Mouse (Mus musculus) c-Kit-positive CD71-positive TER-119-negative erythroid progenitor cells, embryonic 14.5 days (primary cell): ENCODE measurements around the gene Slc13a4.

Experiments
- DNase-seq: peaks from one replicate; pipeline ENCODE4 v3.0.0-alpha.2; 2013; ENCODE audit warnings: low read depth

Gene Slc13a4

DNA sequence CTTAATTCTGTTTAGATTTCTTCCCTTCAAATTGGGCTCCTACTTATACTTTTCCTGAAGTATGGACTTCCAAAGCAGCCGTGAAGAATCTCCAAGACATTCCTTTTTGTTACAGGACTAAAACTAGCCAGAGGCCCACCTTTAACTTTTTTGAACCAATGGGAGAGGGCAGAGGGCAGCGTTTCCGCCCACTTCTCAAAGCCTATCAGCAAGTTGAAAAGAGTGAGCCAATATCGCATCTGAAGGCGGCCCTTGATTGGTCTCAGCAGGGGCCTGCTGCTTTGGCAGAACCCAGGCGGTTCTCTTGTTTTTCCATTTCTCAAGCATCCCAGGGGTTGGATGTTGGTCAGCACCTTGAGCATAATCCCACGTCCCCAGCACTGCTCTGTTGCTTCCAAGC, at the start of gene Slc13a4:
Gene Slc13a4, minus strand, starts transcription at position 95 of the 400 bp plus-strand sequence.
- no peak for DNase-seq

DNA sequence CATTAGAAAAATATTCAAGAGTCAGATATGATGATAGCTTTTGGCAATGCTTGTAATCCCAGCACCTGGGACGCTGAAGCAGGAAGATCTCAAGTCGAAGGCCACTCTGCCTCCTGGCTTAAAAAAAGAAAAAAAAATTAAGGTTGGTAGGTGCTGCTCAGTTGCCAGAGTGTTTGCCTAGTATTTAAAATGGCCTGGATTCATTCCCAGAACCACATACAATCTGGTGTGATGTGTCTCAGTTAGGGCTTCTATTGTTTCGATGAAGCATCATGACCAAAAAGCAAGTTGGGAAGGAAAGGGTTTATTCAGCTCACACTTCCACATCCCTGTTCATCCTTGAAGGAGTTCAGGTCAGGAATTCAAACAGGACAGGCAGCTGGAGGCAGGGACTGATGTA, 47.4 kb upstream of the Slc13a4 start:
- no peak for DNase-seq

DNA sequence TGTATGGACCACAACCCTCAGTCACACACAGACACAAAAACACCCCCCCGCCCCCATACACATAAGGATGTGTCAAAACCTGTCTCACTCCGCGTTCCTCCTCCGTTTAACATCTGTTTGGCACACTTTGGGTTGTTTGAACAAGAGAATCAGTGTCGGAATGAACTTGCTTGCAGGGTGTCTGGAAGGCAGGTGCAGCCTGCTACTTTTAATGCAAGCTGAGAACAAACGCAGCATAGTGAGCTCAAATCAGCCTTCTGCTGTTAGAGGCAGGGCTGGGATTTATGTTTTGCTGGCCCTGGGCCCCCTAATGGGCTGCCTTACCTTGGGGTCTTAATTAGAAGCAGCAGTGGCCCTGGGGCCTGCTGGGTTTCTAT, 46.7 kb upstream of the Slc13a4 start:
- DNase-seq: no peak

DNA sequence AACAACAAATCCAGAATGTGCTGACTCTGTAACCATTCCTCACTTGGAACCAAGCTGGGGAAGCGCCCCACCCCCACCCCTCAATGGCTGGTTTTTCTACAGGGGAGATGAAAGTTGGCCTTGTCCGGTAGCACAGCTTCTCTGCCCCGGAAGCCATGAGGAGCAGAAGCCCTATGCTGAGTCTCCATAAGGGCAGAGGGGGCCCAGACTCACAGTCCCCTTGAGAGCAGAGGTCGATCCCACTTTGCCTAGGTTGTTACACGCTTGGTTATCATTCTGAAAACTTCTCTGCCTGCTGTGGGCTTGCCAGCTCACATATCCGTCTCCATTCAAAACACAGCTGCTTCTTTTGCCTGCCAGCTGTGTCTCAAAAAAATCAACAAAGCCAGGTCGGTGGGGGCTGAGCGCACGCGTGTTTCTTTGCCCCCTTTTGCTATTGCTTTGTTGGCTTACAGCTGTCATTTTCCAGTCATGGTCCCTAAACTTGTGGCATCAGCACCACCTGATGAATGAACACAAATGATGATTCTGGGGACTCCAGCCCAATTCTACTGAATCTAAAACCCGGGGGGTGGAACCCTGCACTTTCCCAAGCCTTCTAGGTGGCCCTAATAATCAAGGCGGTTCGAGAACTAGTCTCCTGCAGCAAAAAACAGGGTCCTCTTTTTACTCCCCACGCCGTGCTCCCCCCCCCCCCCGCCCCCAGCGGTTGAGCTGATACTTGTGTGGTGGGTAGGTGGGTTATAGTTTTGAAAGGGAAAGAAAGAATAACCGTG, 46.1 kb upstream of the Slc13a4 start:
- no peak for DNase-seq

DNA sequence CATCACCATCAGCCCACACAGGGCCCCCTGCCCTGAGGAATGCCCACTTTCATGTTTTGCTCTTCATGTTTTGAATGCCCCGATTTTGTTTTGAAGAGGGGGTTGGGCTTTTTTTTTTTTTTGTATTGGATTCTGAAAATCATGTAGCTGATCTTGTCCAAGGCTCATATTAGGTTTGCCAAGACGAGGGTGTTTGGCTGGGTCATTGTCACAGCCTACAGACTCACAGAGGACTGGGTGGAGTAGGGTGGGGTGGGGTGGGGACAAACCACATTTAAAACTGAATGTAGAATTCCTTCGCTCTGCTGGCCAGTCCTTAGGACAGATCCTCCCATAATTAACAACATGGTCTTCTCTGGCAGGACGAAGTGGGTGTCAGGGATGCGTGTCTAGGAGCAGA, 45.5 kb upstream of the Slc13a4 start:
- no peak for DNase-seq

DNA sequence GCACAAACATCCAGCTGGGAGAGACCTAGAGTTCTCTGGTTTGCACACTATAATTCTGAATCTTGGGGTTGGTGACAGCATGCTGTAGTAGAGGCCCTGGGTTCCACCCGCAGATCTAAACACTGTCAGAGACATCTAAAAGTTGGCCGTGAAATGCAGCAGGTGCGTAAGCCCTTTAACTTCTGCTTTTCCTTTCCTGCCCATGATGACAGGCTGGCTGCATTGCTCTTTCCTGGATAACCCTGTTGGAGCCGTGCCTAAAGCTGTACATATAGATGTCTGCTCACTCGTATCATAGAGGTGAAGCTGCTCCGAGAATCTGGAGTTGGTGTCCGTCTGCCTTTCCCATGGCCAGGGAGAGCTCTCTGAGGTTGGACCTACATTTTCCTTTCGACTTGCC, 44.9 kb upstream of the Slc13a4 start:
- no peak for DNase-seq

DNA sequence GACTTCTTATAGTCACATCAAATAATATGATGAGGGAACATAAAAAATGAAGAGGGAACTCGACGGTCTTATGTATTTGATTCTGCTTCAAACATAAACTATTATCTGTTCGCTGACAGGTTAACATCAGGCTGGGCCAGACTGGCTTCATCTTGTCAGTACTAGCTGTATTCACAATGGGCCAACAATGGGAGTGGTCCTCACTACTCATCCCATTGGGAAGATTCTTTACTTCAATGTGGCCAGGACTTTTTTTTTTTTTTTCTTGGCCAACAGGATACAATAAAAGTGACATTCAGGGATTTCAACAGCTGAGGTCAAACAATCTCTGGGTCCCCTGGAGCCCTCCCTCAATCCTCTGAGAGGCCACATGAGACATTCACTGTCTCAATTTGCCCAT, 43.9 kb upstream of the Slc13a4 start:
- DNase-seq: no peak

DNA sequence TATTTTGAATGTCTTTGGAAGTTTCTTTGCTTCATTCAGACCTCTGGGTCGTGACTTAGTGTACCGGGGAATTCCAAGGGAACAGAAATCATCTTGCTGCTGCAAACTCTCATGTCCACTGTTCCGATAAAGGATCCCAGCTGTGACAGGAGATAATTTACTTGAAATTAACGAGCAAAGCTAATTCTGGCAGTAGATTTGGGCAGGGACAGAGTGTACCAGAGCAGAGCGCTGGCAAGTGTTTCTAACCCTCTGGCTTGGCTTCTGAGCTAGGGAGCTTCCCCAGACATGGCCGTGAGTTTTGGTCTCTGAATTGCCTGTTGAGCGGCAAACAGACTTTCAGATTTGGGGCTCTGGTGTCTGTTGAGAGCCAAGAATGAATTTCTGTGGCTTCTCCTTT, 41.9 kb upstream of the Slc13a4 start:
- no peak for DNase-seq

DNA sequence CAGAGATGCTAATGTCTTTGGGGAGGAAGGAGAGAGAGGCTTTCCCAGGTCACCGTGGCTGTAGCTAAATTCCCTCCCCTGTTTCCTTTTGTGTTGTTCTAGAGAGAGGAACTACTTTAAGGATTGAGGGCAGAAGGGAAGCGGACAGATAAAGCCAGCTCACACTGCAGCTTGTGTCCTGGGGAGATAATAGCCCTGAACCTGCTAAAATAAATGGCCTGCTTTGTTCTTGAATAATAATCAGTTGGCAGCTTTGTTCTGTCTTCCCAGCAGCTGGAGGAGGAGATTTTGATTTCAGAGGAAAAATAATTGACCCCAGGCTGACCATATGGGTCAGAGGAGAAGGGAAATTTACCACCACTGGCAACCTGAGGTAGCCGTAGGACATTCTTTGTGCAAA, 30.7 kb upstream of the Slc13a4 start:
- DNase-seq: no peak

DNA sequence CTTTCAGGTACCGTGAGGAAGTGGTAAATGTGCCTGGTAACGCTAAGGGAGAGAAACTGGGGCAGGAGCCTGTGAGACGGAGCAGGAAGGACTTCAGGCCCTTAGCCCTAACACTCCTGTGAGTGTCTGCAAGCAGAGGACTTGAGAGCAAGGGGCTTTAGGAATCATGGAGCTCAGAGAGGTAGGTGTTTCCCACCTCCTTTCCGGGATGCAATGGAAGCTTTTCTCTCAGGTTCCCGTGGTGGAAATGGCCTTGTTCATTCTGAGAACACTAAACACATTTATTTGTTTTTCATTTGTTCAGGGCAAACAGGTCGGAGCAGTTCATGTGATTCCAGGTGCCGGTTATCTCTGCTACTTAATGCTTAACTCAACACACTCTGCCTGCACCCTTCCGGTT, 29.9 kb upstream of the Slc13a4 start:
- no peak for DNase-seq

DNA sequence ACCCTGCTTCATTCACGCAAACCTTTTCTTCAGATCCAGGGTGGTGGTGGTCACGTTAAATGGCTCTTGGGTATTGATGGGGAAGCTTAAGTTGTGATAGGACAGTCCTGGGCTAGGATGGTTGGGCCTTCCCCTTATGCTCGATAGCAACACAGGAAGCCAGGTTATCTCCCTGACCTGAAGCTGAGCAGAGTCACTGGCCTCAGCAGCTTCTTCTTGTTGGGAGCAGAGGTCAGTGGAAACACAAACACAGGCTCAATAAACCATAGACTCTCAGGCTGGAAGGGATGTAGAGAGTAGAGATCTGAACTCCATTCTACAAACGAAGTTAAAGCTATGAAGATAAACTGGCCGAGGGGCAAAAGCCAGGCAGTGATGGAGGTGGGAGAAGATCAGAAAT, 27.5 kb upstream of the Slc13a4 start:
- DNase-seq: no peak

DNA sequence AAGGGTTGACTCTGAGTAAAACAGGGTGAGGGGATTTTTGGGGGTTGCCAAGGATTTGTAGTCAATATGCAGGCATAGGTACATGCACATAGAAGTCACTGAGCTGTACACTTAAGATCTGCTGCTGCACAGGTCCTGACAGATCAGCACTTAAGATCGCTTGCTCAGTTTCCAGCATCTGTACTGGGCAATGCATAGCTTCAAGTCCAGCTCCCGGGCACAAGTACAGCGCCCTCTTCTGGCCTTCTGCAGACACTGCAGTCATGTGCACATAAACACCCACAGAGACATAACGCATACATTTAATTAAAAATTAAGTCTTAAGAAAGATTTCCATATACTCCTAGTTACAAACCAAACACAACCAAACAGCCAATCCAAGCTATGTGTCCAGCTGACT, 26.3 kb upstream of the Slc13a4 start:
- DNase-seq: no peak

DNA sequence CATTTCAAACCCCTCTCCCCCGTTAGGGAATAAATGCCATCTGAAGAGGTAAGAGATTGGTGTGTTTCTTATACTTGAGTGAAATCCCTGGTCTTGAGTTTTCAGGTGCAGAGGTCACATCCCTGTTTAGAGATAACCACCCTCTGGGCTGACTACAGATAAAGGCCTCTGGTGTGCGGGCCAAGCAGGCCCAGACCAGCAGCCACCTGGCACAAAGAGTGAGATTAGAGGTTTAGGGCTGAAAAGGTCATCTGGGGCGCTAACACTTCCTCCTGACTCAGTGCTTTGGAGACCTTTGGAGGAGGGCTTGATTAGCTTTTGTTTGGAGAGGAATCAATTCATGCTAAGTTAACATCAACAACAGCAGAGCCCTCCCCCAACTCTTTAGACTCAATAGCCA, 25.7 kb upstream of the Slc13a4 start:
- no peak for DNase-seq

DNA sequence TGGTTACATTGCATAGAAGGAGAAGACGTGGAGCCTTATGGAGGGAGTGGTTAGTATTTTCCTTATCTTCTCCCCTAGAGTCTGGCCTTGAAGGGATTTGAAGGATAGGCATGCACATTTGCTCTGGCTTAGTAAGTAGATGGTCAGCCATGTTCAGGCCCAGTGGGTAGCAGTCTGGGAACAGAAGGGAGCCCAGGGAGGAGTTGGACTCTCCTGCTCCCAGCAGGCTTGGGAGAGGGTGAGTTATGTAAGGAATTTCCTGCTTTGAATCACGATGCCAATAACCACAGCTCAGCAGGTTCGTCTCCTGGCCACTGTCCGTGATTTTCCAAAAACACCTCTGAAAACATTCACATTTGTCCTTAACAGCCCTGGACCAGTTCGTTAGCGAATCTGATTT, 22.9 kb upstream of the Slc13a4 start:
- DNase-seq: no peak

DNA sequence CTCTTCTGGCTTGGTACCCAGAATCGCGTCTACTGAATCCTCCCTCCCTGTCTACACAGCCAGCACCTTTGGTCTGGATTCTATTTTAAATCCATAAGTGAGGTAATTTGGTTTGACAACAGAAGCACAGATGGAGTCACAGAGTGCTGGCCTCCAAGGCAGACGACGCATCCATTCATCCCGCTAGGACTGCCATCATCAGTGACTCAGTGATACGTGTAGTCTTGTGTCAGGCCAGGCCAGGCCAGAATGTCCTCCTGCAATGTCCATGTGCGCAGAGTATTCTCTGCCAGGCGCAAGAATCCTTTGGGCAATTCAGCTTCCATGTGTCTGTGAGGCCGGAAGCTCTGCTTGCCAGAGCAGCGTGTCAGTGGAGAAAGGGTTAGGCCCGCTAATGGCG, 22.0 kb upstream of the Slc13a4 start:
- no peak for DNase-seq

DNA sequence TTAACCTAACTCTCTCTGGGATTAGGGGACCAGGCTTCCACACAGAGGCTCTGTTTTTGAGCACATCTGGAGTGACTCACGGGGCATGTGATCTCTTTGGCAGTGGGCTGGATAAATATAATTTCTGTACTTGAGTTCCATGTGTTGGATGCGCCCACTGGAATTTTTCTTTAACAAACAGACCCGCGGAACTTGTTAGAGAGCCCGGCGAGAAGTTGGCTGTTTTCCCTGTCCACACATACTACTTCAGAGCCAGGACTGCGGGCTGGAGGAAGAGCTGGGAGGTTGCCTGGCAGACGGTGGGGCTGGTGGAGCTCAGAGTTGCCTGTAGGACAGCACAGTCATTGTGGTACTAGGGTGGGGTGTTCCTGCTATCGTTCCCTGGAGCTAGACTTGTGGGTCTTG, 18.2 kb upstream of the Slc13a4 start, which contains the start of gene Fam180a:
Gene Fam180a, minus strand, starts transcription at position 31 of the 405 bp plus-strand sequence.
- no peak for DNase-seq

DNA sequence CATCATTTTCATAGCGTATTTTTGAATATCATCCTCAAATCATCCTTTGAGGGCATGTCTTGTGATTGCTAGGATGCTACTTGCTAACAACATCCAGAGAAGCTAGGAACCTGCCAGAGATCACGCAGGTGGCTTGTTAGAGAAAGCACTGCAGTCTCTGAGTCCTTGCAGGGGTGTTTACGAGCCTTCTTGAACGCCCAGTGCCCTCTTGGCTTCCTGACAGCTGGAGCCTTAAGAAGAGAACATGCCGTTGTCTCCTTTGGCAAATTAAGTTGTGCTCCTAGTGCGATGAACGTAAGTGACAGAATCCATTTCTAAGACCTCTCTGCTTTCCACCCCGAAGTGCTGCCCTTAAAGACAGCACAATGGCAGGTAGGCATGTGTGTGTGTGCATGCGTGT, 16.4 kb upstream of the Slc13a4 start:
- no peak for DNase-seq

DNA sequence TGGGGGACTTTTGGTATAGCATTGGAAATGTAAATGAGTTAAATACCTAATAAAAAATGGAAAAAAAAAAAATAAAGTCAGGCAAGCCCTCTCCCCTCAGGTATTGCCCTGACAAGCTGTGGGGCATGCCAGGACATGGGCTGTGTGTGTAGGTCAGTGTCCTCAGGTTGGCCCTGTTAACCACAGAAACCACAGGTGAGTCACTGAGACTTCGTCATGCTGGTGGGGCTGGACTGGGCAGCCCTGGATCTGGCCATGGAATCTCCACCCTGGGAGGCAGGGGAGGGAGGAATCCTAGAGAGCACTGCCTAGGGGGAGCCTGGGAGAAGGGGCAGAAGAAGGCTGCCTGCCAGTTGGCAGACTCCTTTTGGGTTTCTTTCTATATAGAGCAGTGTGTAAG, 15.1 kb upstream of the Slc13a4 start:
- no peak for DNase-seq

DNA sequence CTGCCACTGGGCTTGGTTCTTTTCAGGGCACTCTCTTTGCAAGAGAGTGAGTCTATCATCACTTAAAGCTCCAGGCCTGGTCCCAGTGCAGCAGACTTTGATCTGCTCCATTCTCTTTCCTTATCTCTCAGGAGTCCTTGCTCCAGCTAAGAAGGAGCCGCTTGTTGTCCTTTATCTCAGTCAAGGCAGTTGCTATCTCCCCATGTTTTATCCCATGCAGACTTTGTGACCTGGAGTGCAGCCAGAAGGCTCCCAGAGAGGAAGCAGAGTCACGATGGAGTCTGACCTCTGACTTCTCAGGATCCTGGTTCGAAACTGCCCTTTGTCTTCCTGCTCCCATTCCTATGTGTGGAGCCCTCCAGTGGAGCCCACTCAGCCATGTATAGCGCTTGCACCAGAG, 13.2 kb upstream of the Slc13a4 start:
- DNase-seq: no peak

DNA sequence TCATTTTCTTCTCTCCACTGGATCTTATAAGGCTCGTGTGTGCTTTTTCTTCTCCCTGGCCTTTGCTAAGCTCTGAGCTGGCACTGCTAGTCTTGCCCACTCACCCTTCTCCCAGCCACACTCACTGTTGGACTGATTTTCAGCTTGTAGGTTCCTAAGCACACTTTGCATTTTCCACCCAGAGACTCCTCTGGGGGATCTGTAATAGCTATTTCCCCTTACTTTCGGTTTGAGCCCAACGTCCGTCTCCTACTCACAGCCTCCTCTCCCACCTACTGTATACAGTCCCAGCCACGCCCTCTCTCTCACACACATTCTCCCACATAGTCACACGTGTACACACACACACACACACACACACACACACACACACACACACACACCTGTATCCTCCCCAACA, 11.9 kb upstream of the Slc13a4 start:
- DNase-seq: no peak

DNA sequence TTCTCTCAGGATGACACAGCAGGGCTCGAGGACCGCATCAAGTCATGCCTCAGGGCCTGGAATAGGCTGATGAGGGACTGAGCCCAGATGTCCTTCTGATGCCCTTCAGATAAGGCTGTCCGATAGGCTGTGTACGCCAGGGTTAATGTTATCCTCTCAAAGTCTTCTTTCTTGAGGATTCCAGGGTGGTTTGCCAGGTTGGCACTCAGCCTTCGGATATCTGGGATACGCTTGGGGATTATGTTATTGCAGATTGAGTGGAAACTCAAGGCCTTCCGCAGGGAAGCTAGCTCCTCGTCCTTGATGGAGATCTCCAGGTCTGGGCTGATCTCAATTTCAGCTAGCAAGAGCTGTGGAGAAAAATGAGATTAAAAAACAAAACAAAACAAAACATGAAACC, 5.6 kb upstream of the Slc13a4 start:
- no peak for DNase-seq

DNA sequence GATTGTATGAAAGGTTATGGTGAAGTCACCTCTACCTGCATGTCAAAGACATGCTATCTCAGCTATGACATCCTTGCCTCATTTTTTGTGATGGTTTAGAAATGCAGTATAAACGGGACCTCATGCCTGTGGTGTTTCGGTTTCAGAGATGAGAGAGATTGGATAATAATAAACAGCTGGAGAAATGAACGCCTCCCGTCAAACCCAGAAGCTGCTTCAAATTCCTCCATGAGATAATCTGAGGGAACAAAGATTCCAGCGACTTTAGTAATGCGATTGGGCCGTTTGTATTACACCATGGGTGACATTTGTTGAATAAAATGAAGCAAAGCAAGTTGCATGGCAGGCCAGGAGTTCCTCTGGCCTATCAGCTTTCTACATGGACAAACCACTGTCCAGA, 1.5 kb upstream of the Slc13a4 start:
- no peak for DNase-seq

DNA sequence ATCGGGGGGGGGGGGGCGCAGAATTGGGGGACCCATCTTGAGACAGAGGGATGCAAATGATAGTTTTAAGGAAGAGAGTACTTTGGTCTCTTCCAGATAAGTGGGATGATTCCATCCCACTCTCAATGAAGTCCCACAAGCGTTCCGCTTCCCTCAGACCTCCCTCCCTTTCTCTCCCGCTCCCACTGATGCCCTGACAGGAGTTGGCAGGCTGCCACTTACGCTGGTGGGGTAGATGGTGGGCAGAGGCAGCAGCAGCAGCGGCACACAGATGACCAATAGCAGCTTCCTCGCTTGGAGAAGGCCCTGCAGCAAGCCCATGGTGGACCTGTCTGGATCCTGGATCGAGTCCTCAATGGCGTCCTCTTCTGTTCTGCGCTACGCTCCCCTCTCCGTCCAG, 795 bp downstream of the Slc13a4 start:
- DNase-seq: no peak

DNA sequence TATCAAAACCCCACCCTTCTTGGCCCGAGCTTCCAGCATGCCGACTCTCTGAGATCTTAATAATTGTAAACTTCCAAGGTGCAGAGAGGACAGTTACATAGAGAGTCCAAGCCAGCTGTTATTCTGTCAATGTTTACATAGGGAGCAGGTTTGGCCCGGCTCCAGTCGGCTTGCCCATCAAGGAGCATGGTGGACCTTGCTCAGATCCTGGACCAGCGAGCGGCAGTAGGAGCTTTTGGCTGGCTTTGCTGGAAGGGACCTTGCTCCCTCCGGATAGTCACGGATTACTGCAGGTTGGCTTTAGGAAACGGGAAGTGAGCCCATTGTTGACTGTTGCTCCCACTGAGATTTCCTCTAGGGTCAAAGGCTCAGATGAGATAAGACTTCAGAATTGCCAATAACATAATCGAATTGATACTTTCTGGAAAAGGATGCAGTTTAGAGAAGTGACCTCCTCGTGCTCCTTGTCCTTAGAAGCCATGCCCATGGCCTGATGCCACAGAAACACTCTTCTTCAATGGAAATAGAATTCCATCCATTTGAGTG, 4.5 kb downstream of the Slc13a4 start:
- no peak for DNase-seq
